Mouse (Mus musculus) kidney, postnatal 36 days (tissue): ENCODE data around the gene Pbx2.

Experiments
- DNase-seq, 2 experiments: peaks; one replicate each; pipeline ENCODE4 v3.0.0; 2021 to 2022; ENCODE audit warnings: mixed read lengths in 2 of 2

Gene Pbx2

DNA sequence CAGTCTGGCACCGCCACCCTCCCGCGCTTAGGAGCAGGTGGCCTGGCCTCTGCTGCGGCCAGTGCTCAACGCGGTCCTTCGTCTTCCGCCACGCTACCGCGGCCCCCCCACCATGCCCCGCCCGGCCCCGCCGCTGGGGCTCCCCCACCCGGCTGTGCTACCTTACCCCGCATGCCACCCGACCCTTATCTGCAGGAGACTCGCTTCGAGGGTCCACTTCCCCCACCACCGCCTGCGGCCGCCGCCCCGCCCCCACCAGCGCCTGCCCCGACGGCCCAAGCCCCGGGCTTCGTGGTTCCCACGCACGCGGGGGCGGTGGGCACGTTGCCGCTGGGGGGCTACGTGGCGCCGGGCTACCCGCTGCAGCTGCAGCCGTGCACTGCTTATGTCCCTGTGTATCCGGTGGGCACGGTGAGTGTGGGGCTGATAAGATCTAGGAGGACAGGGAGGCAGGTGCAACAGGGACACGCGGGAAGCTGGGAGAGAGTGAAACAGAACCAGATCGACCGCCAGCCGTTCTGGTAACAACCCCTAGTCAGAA lies 39.8 kb downstream of the Pbx2 start:
- no peak for DNase-seq

DNA sequence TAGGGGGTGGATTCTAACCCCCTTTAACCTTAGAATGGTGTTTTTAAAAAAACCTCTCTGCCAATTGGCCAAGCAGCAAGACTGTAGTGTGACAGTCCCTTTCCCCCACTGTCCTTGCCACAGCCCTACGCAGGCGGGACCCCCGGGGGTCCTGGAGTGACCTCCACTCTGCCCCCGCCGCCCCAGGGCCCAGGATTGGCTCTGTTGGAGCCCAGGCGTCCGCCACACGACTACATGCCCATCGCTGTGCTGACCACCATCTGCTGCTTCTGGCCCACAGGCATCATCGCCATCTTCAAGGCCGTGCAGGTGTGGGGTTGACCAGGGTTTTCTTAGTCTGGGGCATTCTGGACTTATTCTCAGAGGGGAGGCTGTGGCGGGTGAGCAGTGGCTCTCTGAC lies 40.6 kb downstream of the Pbx2 start:
- no peak for DNase-seq

DNA sequence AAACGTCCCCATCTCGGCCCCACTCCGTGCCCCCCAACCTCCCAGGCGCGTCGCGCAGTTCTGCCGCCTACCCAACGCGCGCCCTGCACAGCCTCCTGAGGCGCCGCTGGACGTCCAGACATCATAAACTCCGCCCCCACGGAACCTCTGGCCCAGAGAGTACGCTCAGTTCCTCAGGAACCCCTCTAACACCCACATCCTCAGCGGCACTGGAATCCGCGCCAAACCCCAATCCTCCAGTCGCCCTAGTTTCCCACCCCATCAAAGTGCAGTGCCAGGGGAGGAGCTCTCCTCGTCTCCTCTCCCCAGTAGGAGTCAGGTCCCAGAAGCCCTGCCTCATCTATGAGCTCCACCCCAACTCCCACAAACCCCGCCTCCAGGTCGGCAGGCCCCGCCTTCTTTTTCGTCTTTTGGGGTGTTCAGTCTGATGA lies 41.2 kb downstream of the Pbx2 start:
- peak; percentile 88 to 90 for DNase-seq

DNA sequence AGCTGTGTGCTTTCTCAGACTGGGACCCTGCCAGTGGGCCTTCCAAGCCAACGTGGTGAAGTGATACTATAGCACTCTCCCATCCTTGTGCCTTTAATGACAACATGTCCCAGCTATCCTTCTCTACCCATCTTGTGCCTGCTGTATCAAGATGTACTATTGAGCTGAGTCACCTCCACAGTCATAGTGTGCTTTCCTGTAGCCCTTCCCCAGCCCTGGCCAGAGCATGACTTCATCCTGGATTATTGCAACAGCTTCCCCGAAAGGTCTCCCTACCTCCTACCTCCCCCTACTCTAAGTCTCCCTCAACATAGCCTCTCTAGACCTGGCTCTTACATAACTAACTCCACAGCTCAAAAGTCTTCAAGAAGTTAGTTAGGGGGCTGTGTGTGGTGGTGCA lies 44.6 kb downstream of the Pbx2 start:
- no peak for DNase-seq

DNA sequence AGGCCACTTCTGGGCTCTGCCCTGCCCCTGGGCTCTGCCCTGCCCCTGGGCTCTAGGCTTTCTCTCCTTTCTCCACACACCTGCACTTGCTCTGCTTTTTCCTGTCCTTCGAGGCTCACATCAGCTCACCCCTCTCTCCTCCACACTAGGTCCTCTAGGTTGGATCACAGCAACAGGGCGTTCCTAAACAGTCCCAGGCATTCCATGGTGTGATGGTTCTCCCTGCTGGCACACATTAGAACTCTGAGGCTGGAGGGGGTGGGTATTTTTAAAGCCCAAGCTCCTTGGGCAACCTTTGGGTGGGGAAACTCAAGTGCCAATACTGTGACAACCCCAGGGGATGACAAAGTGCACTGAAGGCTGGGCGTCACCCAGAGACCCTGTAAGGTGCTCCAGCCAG lies 46.4 kb downstream of the Pbx2 start:
- no peak for DNase-seq

DNA sequence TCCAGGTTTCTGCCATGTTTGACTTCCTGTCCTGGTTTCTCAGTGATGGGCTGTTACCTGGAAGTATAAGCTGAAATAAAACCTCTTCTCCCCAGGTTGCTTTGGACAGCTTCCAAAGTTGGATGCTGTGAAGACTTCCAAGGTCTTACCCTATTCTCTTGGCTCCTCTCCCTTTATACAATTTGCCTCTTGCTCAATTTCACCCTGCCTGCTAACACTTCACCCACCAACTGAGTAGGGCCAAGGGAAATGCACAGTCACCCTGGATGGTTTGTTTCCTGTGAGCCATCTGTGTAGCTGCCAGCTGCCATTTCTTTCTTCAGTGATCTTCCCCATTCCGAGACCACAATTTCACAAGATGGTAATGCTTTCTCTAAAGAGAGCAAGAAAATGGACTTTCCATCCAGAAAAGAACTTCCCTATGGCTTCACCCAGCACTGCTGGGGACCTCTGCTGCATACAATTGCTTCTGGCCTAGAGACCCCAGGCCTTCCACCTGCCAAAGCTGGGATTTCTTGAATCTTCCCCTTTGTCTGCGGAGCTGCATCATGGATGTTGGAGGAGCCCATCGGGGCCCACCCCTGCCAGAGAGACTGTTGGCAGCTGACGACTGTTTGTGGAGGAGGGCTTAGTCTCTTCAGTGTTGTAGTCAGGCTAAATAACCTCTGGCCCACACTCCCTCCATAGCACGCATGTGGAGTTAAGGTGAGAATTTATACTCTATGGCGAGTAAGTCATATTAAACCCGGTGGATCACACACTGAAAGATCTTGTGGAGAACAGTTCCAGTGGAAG lies 48.6 kb downstream of the Pbx2 start:
- no peak for DNase-seq

DNA sequence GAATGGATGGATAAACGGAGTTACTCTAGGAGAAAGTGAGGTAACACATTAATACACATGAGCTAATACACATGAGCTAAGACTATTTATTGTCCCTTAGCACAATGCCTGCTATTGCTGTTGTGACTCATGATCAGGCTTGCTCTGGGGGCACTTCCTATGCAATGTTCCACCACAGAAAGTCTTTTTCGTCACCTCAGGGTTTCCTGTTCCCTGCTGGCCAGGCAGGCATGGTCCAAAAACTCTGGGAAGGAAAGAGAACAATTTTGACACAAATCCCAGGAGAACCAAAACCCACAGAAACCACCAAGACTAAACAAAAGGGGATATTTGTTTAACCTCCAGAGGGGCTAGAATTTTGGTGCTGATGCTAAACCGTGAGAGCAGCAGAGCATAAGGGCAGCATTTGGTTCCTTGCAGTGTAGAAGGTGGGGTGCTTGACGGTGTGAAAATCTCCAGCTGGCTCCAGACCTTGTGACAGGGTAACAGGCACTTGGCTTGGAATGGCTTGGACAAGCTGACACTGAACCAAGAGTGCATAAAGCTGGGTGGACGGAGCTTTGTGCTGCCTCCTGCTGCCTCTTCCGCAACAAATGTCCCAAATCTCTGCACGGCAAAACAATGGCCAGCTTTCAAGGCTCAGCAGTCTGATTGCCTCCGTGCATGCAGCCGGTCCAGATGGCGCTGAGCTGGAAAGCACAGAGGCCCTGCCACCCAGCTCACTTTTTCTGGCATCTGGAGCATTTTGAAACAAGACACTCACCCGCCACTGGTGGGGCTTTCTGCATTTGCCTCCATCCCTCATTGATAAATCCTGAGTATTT lies 49.9 kb downstream of the Pbx2 start:
- DNase-seq = peak; percentile 53 to 54

DNA sequence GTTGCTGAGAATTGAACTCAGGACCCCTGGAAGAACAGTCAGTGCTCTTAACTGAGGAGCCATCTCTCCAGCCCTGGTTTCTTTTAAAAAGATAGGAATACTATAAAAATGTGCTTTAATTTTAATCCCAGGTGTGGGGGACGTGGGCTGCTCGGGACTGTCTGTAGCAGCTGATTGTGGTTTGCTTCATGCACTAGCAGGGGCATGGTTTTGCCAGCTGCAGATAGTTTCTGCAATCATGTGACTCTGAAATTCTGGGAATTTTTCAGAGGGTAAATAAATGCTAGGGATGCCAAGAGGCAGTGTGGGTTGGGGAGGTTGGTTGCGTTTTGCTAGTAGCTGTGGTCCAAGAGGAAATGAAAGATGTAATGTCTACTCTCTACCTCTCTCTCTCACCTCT lies 50.9 kb downstream of the Pbx2 start:
- no peak for DNase-seq

DNA sequence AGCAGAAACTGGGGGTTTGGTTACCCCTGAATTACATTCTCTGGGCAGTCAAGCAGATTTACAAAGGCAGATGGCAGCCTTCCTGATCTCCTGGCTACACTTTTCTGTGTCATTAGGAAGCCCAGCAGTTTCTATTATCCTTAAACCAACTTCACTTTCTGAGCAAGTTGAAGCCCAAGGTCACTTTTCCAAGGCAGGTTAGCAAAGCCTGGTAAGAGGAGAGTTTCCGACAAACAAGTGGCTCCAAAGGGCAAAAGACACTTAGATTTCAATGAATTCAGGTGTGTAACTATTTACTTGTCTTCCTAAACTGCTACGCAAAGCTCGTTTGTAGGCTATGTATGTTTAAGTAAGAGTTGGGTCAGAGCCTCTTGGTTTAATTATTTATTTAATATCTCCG lies 52.3 kb downstream of the Pbx2 start:
- no peak for DNase-seq

DNA sequence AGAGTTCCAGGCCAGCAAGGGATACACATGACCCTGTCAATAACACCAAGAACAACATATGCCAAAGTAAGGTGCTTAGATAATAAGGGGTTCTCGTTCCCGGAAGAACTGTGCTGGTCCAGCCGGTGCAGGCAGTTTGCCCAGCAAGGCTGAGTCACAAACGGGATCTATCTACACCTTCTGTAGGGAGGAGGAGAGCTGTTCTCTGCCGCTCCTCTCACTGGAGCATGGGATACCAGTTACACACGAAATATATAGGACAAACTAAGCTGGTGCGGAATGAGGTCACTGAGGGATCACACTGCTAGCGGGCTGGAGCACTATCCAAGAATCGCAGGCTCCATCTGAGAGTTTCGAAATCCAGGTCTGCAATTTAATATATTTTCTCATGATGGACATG lies 52.9 kb downstream of the Pbx2 start:
- no peak for DNase-seq

DNA sequence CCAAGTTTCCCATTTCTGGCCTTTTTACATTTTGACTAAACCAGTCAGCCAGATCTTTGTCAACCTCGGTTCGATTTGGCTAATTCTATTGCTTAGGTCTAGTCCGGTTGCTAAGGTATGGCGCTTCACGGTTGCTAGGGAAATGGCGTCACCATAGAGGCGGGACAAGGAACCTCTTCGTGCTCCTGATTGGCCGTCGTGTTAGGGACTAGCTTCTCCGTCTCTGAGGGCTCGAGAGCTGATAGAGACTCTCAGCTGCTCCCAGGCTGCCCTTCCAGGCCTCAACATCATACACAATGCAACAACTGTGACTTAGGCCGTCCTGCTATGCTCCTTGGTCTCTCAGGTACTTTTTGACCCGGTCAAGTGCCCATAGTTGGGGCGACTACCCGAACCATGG lies 53.5 kb downstream of the Pbx2 start, which contains the start of gene Fkbpl:
TSS of gene Fkbpl (plus strand) at position 157 of the 400 bp plus-strand sequence.
- DNase-seq = peak; percentile 97 to 98

DNA sequence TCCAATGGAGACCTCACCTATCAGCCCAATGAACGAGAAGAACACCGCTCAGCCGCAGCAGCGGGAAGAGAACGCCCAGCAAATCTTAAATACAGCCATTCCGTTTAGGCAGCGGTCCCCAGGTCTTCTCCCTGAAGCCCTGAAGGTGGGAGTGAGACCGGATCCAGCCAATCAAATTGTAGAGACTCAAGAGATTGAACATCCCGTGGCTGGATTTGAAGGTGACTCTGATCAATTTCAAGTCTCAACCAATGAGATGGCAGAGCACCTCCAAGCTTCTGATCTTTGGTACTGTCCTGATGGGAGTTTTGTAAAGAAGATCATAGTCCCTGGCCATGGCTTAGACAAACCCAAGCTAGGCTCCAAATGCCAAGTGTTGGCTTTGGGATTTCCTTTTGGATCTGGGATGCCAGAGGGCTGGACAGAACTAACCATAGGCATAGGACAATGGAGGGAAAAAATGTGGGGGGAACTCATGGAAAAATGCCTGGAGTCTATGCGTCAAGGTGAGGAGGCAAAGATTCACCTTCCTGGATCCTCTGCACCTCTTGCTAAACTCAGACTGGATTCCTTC lies 54.3 kb downstream of the Pbx2 start:
- no peak for DNase-seq

DNA sequence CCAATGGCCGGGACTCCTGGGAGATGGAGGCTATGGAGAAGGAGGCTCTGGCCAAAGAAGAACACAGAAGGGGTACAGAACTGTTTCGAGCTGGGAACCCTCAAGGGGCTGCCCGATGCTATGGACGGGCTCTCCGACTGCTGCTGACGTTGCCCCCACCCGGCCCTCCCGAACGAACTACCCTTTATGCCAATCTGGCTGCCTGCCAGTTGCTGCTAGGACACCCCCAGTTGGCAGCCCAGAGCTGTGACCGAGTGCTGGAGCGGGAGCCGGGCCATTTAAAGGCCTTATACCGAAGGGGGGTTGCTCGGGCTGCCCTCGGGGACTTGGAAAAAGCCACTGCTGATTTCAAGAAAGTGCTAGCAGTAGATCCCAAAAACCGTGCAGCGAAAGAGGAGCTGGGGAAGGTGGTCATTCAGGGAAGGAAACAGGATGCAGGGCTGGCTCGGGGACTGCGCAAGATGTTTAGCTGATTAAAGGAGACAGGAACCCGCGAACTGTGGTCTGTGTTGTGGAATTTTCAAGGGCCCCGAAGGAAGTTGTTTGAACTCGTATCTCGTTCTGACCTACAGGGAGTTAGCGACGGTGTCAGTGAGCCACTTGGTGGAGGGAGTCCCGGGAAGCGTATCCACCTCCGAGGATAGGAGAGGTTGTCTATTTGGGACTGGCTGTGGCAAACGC lies 54.9 kb downstream of the Pbx2 start:
- DNase-seq = no peak
